Mouse (Mus musculus) CD4-positive naive resting alpha-beta T cell, adult 57 days (primary cell): ENCODE results near the gene Eps15l1. TPM values are rescaled to one million over a fixed set of nuclear protein-coding genes. Genes with fewer than 3 reads are reported as not detected.

Experiments
- total RNA-seq: library from RNA; stranded (reverse); gene quantifications from one replicate; pipeline ENCODE4 v1.2.4, GENCODE M21; 2023

Gene Eps15l1
- 107 TPM for total RNA-seq

DNA sequence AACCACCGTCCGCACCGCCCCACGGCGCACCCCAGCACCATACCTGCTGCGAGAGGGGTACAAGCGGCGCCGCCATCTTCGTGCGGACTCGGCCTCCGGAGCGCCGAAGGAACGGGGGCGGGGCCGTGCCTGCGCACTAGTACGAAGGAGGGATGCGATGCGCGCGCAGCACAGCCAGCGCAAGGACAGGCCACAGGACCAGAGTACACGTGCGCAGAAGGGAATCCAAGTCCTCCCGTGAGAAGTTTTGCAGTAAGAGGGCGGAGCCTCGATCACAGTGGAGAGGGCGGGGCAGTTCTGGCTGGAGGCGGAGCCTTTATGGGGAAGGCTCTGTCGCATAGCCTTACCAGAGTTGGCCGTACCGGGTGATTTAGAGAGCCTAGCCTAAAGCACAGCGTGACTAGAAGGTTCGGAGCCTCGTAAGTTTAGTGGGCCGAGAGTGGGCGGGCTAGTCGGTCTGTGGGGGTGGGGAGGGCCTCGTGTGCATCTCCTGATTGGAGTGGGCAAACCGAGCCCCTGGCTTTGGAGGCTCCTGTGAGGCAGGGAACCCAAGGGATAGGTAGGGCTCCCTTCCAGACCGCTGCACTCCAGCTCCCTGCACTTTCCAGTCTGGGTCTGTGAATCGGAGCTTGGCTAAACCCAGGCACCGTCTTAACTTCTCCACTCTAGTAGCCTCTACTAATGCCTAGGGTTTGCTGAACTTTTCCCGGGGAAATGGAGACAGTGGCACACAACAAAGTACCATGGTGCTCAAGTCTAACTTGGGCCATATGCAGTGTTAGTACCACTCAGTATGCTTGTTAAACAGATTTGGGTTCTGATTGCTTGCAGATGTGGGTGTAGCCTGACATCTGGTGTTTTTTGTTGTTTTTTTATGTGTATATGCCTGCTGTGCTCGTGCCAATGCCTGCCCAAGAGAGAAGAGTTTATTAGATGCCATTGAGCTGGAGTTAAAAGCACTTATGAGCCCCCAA, at the start of gene Eps15l1:
Eps15l1 (minus strand) TSS at position 99 of the 974 bp plus-strand sequence.

DNA sequence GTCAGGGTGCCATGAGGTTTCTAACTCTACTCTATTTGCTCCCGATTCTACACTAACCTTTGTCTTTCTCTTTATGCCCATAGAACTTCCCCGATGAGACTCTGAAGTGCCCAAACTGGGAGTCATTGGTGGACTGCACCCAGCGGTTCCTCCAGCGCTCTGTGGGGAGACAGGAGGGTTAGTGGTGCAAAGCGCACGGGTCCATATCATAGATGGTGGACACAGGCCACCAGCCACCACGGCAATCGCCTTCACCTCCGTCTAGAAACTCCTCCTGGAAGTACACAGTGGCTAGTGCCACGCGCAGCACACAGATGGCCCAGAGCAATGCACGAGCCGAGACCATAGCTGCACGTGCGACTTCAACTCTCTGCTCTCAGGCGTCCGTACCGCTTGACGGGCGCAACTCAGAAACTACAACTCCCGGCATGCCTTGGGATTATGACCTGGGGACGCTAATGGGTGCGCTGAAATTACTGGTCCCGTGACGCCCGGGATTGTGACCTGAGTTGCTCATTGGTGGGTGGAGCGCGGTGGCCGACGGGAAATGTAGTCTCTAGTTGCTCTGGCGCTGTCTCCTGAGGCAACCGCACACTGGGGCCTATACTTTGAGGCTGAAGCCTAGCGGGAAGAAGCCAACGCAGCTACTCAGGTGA, 22.2 kb upstream of the Eps15l1 start, which contains the start of the genes Calr3 and 1700030K09Rik:
Calr3 (minus strand) TSS at position 533 of the 656 bp plus-strand sequence.
1700030K09Rik (plus strand) TSS at position 543 of the 656 bp plus-strand sequence.

DNA sequence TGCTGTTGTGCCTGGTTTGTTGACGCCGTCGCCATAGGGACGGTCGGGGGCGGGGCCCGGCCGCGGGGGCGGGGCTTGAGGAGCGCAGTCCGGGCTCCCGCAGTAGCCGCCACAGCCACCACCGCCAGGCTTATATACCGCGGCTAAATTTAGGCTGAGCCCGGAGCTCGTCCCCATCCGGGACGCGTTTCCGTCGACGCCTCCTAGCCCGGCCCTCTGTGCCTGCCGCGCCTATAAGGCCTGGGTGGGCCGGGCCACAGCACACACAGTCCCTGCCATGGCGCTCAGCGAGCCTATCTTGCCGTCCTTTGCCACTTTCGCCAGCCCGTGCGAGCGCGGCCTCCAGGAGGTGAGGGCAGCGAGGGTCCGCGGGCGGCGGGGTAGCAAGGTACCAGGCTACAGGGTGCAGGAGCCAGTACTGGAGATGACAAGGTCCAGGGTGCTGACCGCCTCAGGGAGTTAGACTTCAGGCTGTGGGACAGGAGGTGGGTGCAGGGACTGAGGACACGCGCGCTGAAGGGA, 102.4 kb downstream of the Eps15l1 start, which contains the start of gene Klf2:
Klf2 (plus strand) TSS at position 233 of the 522 bp plus-strand sequence.

DNA sequence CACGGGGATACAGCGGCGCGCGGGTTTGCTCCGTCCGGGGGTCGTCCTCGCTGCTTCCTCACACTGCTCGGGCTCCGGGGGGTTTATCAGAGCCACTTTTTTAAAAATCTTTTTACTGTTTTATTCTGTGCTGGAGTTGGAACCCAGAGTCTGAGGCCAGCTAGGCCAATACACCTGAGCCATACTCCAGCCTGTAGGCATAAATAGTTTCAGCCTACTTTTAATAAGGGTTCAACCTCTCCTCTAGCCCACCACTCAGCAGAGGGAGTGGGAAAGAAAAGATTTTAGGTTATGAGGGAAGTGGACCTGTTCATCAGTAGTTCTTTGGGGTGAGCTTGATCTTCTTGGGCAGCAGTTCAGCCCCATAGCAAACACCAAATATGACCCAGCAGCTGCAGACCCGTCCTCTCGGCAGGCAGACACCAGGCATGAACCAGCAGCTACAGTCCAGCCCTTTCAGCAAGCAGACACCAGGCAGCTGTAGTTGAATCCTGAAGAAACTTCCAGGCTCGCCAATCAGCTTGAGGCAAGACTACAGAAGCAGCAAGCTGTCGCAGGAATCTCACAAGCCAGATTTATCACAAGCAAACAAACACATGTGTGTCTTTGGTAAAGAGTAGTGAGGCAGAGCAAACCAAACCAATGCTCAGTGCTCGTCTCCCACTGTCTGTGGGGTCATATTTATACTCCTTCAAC, 115.9 kb downstream of the Eps15l1 start, which contains the start of gene Gm10282:
Gm10282 (minus strand) TSS at position 51 of the 696 bp plus-strand sequence.

Other genes starting within 250 kb of the Eps15l1 start
- gene Hsh2d, start 231.8 kb downstream of the Eps15l1 start, total RNA-seq, result 13.7 TPM
- gene Cib3, start 208.6 kb downstream of the Eps15l1 start, total RNA-seq, result not detected
- gene Gm11034, start 207.8 kb downstream of the Eps15l1 start, total RNA-seq, result not detected
- 62.5 TPM for gene Fam32a, start 201.7 kb downstream of the Eps15l1 start, total RNA-seq
- gene Ap1m1, start 181.4 kb downstream of the Eps15l1 start, total RNA-seq, result 130 TPM
- gene Gm10282, start 116.2 kb downstream of the Eps15l1 start, total RNA-seq, result 16.9 TPM
- 2,143 TPM for gene Klf2, start 102.4 kb downstream of the Eps15l1 start, total RNA-seq
- gene Calr3, start 22.4 kb upstream of the Eps15l1 start, total RNA-seq, result not detected
- gene 1700030K09Rik, start 22.4 kb upstream of the Eps15l1 start, total RNA-seq, result 4.3 TPM
- 109 TPM for gene Cherp, start 53.8 kb upstream of the Eps15l1 start, total RNA-seq
- 61.5 TPM for gene Slc35e1, start 71.2 kb upstream of the Eps15l1 start, total RNA-seq
- gene Med26, start 126.8 kb upstream of the Eps15l1 start, total RNA-seq, result 21.0 TPM
- gene Smim7, start 149.6 kb upstream of the Eps15l1 start, total RNA-seq, result 121 TPM
- 3.2 TPM for gene Tmem38a, start 150.6 kb upstream of the Eps15l1 start, total RNA-seq
- gene Nwd1, start 225.3 kb upstream of the Eps15l1 start, total RNA-seq, result 0.09 TPM